Mouse (Mus musculus): ENCODE data around the gene Lrrc8b. TPM values are rescaled to one million over a fixed set of nuclear protein-coding genes. Genes with fewer than 3 reads are reported as not detected.

The Lrrc8b gene
- polyA plus RNA-seq, 1 experiment from 2014 or later: 13.3 TPM

GRCm38 (mm10) chr5:105491389-105491788, 75.8 kb downstream of the Lrrc8b start:
- peak; percentile 29; the same call in 1 of the 2 replicates for ATAC-seq (ENCODE audit: low FRiP score)
- peaks cover 4% of the 10 kb centered on the region for H3K27me3 ChIP-seq
- H3K4me3 ChIP-seq: no peak overlapping the region
- no peak overlapping the region for H3K4me2 ChIP-seq (replicated peaks)
- no peaks in the 10 kb centered on the region for H3K9me3 ChIP-seq (replicated peaks)
- no peak overlapping the region for H3K27ac ChIP-seq
- peaks cover 31% of the 10 kb centered on the region for H3K4me1 ChIP-seq
- WGBS: 69% methylated on average over 4 of the region's 4 CpGs
- no peaks in the 10 kb centered on the region; the same call in 1 of the 2 replicates for H3K36me3 ChIP-seq
- no peak overlapping the region for H3K9ac ChIP-seq

- Histone ChIP-seq H3K4me2 (replicated peaks) (no peak overlapping the region), H3K4me3 (no peak overlapping the region), H3K9ac (no peak overlapping the region), H3K27me3 (peaks cover 4% of the 10 kb centered on the region), H3K36me3 (no peaks in the 10 kb centered on the region; the same call in 1 of the 2 replicates), H3K9me3 (replicated peaks) (no peaks in the 10 kb centered on the region), H3K27ac (no peak overlapping the region), H3K4me1 (peaks cover 31% of the 10 kb centered on the region)
- ATAC-seq (ENCODE audit: low FRiP score): no peak
- 36% methylated on average over 10 of the region's 10 CpGs for WGBS
Measured at GRCm38 (mm10) chr5:105492367-105493246, 77.0 kb downstream of the Lrrc8b start.

- H3K9ac ChIP-seq: no peak overlapping the region
- no peak overlapping the region for H3K4me3 ChIP-seq
- H3K27me3 ChIP-seq: peaks cover 4% of the 10 kb centered on the region
- WGBS: 85% methylated on average over 7 of the region's 7 CpGs
- no peaks in the 10 kb centered on the region for H3K36me3 ChIP-seq
- H3K27ac ChIP-seq: 0 out of 2 replicates have a peak overlapping the region, but pooled peaks have one; percentile 1
- ATAC-seq (ENCODE audit: low FRiP score): no peak
- H3K4me2 ChIP-seq (replicated peaks): no peak overlapping the region
- H3K4me1 ChIP-seq: peaks cover 32% of the 10 kb centered on the region
- no peaks in the 10 kb centered on the region for H3K9me3 ChIP-seq (replicated peaks)
Measured at GRCm38 (mm10) chr5:105493377-105493776, 77.8 kb downstream of the Lrrc8b start.

- peak overlapping the region; percentile 46 for H3K4me2 ChIP-seq (replicated peaks)
- peak overlapping the region; percentile 29; the same call in 1 of the 2 replicates for H3K9ac ChIP-seq
- H3K9me3 ChIP-seq (replicated peaks): no peaks in the 10 kb centered on the region
- no peak overlapping the region for H3K4me3 ChIP-seq
- 32% methylated on average over 10 of the region's 10 CpGs for WGBS
- H3K36me3 ChIP-seq: no peaks in the 10 kb centered on the region
- no peak for ATAC-seq (ENCODE audit: low FRiP score)
- peaks cover 38% of the 10 kb centered on the region for H3K4me1 ChIP-seq
- peaks cover 4% of the 10 kb centered on the region for H3K27me3 ChIP-seq
- H3K27ac ChIP-seq: no peak overlapping the region
Measured at GRCm38 (mm10) chr5:105494246-105494917, 78.8 kb downstream of the Lrrc8b start.

- H3K36me3 ChIP-seq: no peaks in the 10 kb centered on the region
- H3K27me3 ChIP-seq: peaks cover 4% of the 10 kb centered on the region
- H3K4me1 ChIP-seq: peaks cover 40% of the 10 kb centered on the region
- peak overlapping the region; percentile 24; the same call in 1 of the 2 replicates for H3K27ac ChIP-seq
- peak overlapping the region; percentile 19 for H3K4me3 ChIP-seq
- peak overlapping the region; percentile 46 for H3K4me2 ChIP-seq (replicated peaks)
- WGBS: 5% methylated on average over 22 of the region's 24 CpGs
- no peaks in the 10 kb centered on the region for H3K9me3 ChIP-seq (replicated peaks)
- peak overlapping the region; percentile 29; the same call in 1 of the 2 replicates for H3K9ac ChIP-seq
- ATAC-seq (ENCODE audit: low FRiP score): peak; percentile 83
Measured at GRCm38 (mm10) chr5:105494918-105495901, 79.6 kb downstream of the Lrrc8b start.

- no peak for ATAC-seq (ENCODE audit: low FRiP score)
- no peak overlapping the region for H3K4me2 ChIP-seq (replicated peaks)
- H3K9me3 ChIP-seq (replicated peaks): no peaks in the 10 kb centered on the region
- H3K9ac ChIP-seq: no peak overlapping the region
- no peak overlapping the region for H3K4me3 ChIP-seq
- H3K27me3 ChIP-seq: peaks cover 4% of the 10 kb centered on the region
- WGBS: 74% methylated on average over 4 of the region's 4 CpGs
- H3K27ac ChIP-seq: no peak overlapping the region
- peaks cover 45% of the 10 kb centered on the region for H3K4me1 ChIP-seq
- no peaks in the 10 kb centered on the region for H3K36me3 ChIP-seq
Measured at GRCm38 (mm10) chr5:105496133-105496532, 80.6 kb downstream of the Lrrc8b start.

GRCm38 (mm10) chr5:105496586-105496985, 81.0 kb downstream of the Lrrc8b start:
- ATAC-seq (ENCODE audit: low FRiP score): no peak

GRCm38 (mm10) chr5:105498429-105499000, 82.9 kb downstream of the Lrrc8b start:
- peaks cover 1% of the 10 kb centered on the region for H3K27me3 ChIP-seq
- no peaks in the 10 kb centered on the region for H3K36me3 ChIP-seq
- H3K4me1 ChIP-seq: peaks cover 40% of the 10 kb centered on the region
- H3K4me3 ChIP-seq: no peak overlapping the region
- peak overlapping the region; percentile 56 for H3K27ac ChIP-seq
- H3K9me3 ChIP-seq (replicated peaks): no peaks in the 10 kb centered on the region
- 34% methylated on average over 4 of the region's 4 CpGs for WGBS
- no peak overlapping the region for H3K9ac ChIP-seq
- no peak for ATAC-seq (ENCODE audit: low FRiP score)
- no peak overlapping the region for H3K4me2 ChIP-seq (replicated peaks)

More at GRCm38 (mm10) chr5:105496586-105496985, 81.0 kb downstream of the Lrrc8b start:
- H3K9ac ChIP-seq: no peak overlapping the region
- H3K27ac ChIP-seq: no peak overlapping the region
- no peaks in the 10 kb centered on the region for H3K9me3 ChIP-seq (replicated peaks)
- no peak overlapping the region for H3K4me2 ChIP-seq (replicated peaks)
- peaks cover 4% of the 10 kb centered on the region for H3K27me3 ChIP-seq
- 75% methylated on average over 7 of the region's 7 CpGs for WGBS
- H3K4me1 ChIP-seq: peaks cover 48% of the 10 kb centered on the region
- no peak overlapping the region for H3K4me3 ChIP-seq
- no peaks in the 10 kb centered on the region for H3K36me3 ChIP-seq

GRCm38 (mm10) chr5:105499396-105499795, 83.8 kb downstream of the Lrrc8b start:
- Histone ChIP-seq H3K4me2 (replicated peaks) (no peak overlapping the region), H3K27ac (no peak overlapping the region), H3K27me3 (no peaks in the 10 kb centered on the region; the same call in 1 of the 2 replicates), H3K9ac (no peak overlapping the region), H3K4me3 (no peak overlapping the region), H3K36me3 (no peaks in the 10 kb centered on the region), H3K4me1 (peaks cover 35% of the 10 kb centered on the region), H3K9me3 (replicated peaks) (no peaks in the 10 kb centered on the region)
- WGBS: 55% methylated on average over 1 of the region's 1 CpGs
- ATAC-seq (ENCODE audit: low FRiP score): no peak

GRCm38 (mm10) chr5:105500132-105501121, 84.9 kb downstream of the Lrrc8b start:
- Histone ChIP-seq H3K27me3 (no peaks in the 10 kb centered on the region), H3K4me1 (peaks cover 25% of the 10 kb centered on the region), H3K9ac (no peak overlapping the region), H3K4me2 (replicated peaks) (no peak overlapping the region), H3K27ac (0 out of 2 replicates have a peak overlapping the region, but pooled peaks have one; percentile 26), H3K4me3 (no peak overlapping the region), H3K9me3 (replicated peaks) (no peaks in the 10 kb centered on the region), H3K36me3 (no peaks in the 10 kb centered on the region)
- WGBS: 45% methylated on average over 12 of the region's 12 CpGs
- peak; percentile 20; the same call in 1 of the 2 replicates for ATAC-seq (ENCODE audit: low FRiP score)

Data from hindbrain, embryonic 12.5 days (tissue).